Mouse (Mus musculus) lung, embryonic 16.5 days (tissue): ENCODE results near the gene Arfgap2. TPM values are rescaled to one million over a fixed set of nuclear protein-coding genes. Genes with fewer than 3 reads are reported as not detected.

Source experiments
- ATAC-seq: fragments of 200-750 bp; cut with Nextera tagmentation; 2 replicates; pipeline ENCODE4 v1.8.0; 2017; ENCODE audit warnings: low read depth, mild to moderate bottlenecking, moderate library complexity
- H3K27ac ChIP-seq: fragments of 300-500 bp; sonication (generic); 2 replicates; pipeline ENCODE4 v1.5.1; 2014; ENCODE audit warnings: mild to moderate bottlenecking, control low read depth, low read length
- H3K27me3 ChIP-seq: fragments of 300-500 bp; sonication (generic); 2 replicates; pipeline ENCODE4 v1.6.1; 2014; ENCODE audit warnings: low read depth, low read length, mixed read lengths; ENCODE audit not compliant: control insufficient read depth, insufficient read depth
- H3K36me3 ChIP-seq: fragments of 300-500 bp; sonication (generic); 2 replicates; pipeline ENCODE4 v1.6.1; 2014; ENCODE audit warnings: low read length; ENCODE audit not compliant: control insufficient read depth, insufficient read depth
- H3K4me1 ChIP-seq: fragments of 300-500 bp; sonication (generic); replicated peaks from 2 replicates; pipeline ENCODE4 v1.6.1; 2014; ENCODE audit warnings: low read length, mixed read lengths; ENCODE audit not compliant: control insufficient read depth, insufficient read depth
- H3K4me2 ChIP-seq: fragments of 300-500 bp; sonication (generic); 2 replicates; pipeline ENCODE4 v1.6.1; 2014; ENCODE audit warnings: low read depth, low read length, control low read depth
- H3K4me3 ChIP-seq: fragments of 300-500 bp; sonication (generic); 2 replicates; pipeline ENCODE4 v1.5.1; 2014; ENCODE audit warnings: mild to moderate bottlenecking, low read length, control low read depth
- H3K9ac ChIP-seq: fragments of 300-500 bp; sonication (generic); 2 replicates; pipeline ENCODE4 v1.6.1; 2014; ENCODE audit warnings: low read length, control low read depth
- H3K9me3 ChIP-seq: fragments of 300-500 bp; sonication (generic); 2 replicates; pipeline ENCODE4 v1.6.1; 2016; ENCODE audit warnings: low read length; ENCODE audit not compliant: control insufficient read depth
- WGBS: fragments of 180-500 bp; shearing (Covaris S2); extraction: QIAGEN DNeasy Blood & Tissue Kit; methylation state at CpG from one replicate; pipeline ENCODE4 v1.1.7; 2014; 5-methylcytosine and 5-hydroxymethylcytosine counted together
- polyA plus RNA-seq: library from polyadenylated mRNA; unstranded; fragments of >200 nt; fragmentation: Nextera tagmentation; extraction: Ambion mirVana; gene quantifications from 2 replicates; pipeline ENCODE4 v1.2.1, GENCODE M21; 2015

Gene Arfgap2
- polyA plus RNA-seq, 1 experiment from 2014 or later, result 89.8 TPM

DNA sequence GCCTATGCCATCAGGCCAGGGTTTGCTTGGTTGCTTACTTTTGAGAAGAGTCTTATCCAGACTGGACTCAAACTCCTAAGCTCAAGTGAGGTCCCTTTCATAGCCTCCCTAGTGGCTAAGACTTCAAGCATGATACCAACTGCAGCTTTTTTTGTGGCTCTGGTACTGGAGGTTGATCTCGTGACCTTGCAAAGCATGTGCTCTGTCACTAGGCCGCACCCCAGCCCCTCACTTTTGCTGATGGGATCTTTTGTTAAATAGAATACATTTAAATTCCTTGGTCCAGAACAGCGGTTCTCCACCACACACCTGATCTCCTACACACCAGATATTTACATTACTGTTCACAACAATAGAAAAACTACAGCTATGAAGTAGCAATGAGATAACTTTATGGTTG lies 29.5 kb downstream of the Arfgap2 start:
- no peak for ATAC-seq
- Histone ChIP-seq H3K4me2 (no peak overlapping the region), H3K4me3 (no peak overlapping the region), H3K9ac (no peak overlapping the region), H3K4me1 (peaks cover 12% of the 10 kb centered on the region), H3K27me3 (no peaks in the 10 kb centered on the region), H3K36me3 (no peaks in the 10 kb centered on the region), H3K9me3 (no peaks in the 10 kb centered on the region), H3K27ac (no peak overlapping the region)
- WGBS, result 83% methylated on average over 3 of the region's 3 CpGs

- H3K4me1 ChIP-seq, result peaks cover 10% of the 10 kb centered on the region
- no peak overlapping the region for H3K4me2 ChIP-seq
- no peak overlapping the region for H3K4me3 ChIP-seq
- H3K9ac ChIP-seq, result no peak overlapping the region
- no peaks in the 10 kb centered on the region for H3K36me3 ChIP-seq
- no peak overlapping the region for H3K27ac ChIP-seq
- H3K27me3 ChIP-seq, result no peaks in the 10 kb centered on the region
- no peaks in the 10 kb centered on the region for H3K9me3 ChIP-seq
- no peak for ATAC-seq
- 85% methylated on average over 5 of the region's 5 CpGs for WGBS
These were observed 31.1 kb downstream of the Arfgap2 start for GRCm38 (mm10) chr2:91295895-91296294.

DNA sequence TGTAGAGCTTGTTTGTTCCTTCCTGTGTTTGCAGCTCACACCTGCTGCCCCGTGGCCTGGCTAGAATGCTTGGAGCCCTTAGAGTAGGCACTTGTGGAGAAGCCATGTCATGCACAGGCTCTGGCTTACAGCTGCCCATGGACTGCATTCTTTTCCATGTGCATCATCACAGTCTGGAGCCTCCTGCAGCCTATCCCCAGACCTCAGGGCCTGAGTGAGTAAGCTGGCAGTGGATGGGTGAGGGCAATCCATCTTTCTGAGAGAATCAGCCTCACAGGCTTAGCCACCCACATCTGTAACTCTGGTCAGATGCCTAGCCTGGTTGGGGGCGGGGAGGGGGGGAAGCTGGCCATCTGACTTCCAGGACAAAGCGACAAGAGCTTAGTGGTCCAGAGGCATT lies 34.4 kb downstream of the Arfgap2 start:
- H3K27ac ChIP-seq, result no peak overlapping the region
- 36% methylated on average over 3 of the region's 3 CpGs for WGBS
- no peak overlapping the region for H3K9ac ChIP-seq
- no peak overlapping the region for H3K4me3 ChIP-seq
- no peaks in the 10 kb centered on the region for H3K4me1 ChIP-seq
- H3K36me3 ChIP-seq, result no peaks in the 10 kb centered on the region
- H3K4me2 ChIP-seq, result no peak overlapping the region
- peak; percentile 80 for ATAC-seq
- H3K9me3 ChIP-seq, result no peaks in the 10 kb centered on the region
- H3K27me3 ChIP-seq, result no peaks in the 10 kb centered on the region

DNA sequence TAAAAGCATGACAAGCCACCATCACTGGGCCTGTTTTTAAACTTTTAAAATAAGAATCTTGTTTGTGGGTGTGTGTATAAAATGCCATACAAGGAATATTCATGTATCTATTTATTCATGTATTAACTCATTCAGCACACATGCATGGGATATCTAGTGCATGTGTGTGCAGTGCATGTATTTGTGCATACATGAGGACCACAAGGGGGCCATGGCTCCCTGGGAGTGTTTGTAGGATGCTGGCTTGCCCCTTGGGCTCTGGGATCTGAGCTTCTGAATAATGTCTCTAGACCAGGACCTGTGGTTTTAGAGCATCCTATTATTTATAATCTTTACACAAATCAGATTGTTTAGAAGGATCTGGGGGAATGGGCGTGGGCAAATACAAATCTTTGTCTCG lies 36.0 kb downstream of the Arfgap2 start:
- ATAC-seq, result no peak
- Histone ChIP-seq H3K4me1 (no peaks in the 10 kb centered on the region), H3K4me3 (no peak overlapping the region), H3K4me2 (no peak overlapping the region), H3K27ac (no peak overlapping the region), H3K9ac (no peak overlapping the region), H3K27me3 (no peaks in the 10 kb centered on the region), H3K9me3 (no peaks in the 10 kb centered on the region), H3K36me3 (no peaks in the 10 kb centered on the region)
- WGBS, result 91% methylated on average over 2 of the region's 2 CpGs

- ATAC-seq, result no peak
- no peak overlapping the region for H3K27ac ChIP-seq
These were observed 37.1 kb downstream of the Arfgap2 start for GRCm38 (mm10) chr2:91301836-91302235.

DNA sequence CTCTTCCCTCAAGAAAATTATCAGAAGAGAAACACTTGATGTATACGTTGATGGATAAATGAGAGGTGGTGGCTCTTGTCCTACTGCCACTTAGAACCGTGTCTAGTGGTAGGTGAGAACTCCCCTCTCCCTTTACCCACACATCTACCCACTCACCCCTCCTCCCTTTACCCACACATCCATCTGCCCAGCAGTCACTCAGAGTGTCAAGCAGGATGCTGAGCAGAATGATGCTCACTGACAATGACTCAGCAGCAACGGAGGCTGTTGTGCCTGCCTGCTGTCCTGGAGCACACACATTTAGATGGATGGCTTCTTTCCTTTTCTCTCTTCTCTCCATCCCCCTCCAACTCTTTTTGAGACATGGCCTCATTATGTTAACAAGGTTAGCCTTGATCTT lies 38.1 kb downstream of the Arfgap2 start:
- WGBS, result 38% methylated on average over 3 of the region's 3 CpGs
- no peak overlapping the region for H3K4me2 ChIP-seq
- H3K4me3 ChIP-seq, result no peak overlapping the region
- ATAC-seq, result no peak
- H3K9ac ChIP-seq, result no peak overlapping the region
- no peaks in the 10 kb centered on the region for H3K4me1 ChIP-seq
- no peak overlapping the region for H3K27ac ChIP-seq
- no peaks in the 10 kb centered on the region for H3K9me3 ChIP-seq
- no peaks in the 10 kb centered on the region for H3K36me3 ChIP-seq
- H3K27me3 ChIP-seq, result no peaks in the 10 kb centered on the region

More at GRCm38 (mm10) chr2:91301836-91302235, 37.1 kb downstream of the Arfgap2 start:
- Histone ChIP-seq H3K4me2 (no peak overlapping the region), H3K9me3 (no peaks in the 10 kb centered on the region), H3K4me3 (no peak overlapping the region), H3K36me3 (no peaks in the 10 kb centered on the region), H3K4me1 (no peaks in the 10 kb centered on the region), H3K9ac (no peak overlapping the region), H3K27me3 (no peaks in the 10 kb centered on the region)
- WGBS, result 55% methylated on average over 2 of the region's 2 CpGs

DNA sequence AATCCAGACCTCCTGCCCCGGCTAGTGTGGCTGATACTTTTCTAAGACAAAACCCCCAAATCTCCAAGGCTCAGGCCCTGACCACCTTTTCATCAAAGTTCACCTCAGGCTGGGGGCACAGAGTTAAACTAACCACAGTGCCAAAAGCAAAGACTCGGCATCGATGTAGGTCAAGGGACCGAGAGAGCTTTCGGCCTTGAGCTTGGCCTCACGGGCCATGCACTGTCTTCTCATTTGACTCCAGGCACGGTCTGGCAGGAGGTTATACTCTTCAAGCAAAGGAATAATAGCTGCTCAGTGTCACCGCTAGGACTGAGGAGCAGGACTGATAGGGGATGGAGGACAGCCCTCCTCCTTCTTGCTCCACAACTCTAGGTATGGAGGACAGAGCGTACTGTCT lies 41.2 kb downstream of the Arfgap2 start:
- H3K27me3 ChIP-seq, result no peaks in the 10 kb centered on the region
- H3K27ac ChIP-seq, result no peak overlapping the region
- H3K4me3 ChIP-seq, result no peak overlapping the region
- no peak overlapping the region for H3K4me2 ChIP-seq
- no peaks in the 10 kb centered on the region for H3K9me3 ChIP-seq
- no peaks in the 10 kb centered on the region for H3K4me1 ChIP-seq
- no peak overlapping the region for H3K9ac ChIP-seq
- H3K36me3 ChIP-seq, result no peaks in the 10 kb centered on the region
- 94% methylated on average over 9 of the region's 9 CpGs for WGBS
- no peak for ATAC-seq

DNA sequence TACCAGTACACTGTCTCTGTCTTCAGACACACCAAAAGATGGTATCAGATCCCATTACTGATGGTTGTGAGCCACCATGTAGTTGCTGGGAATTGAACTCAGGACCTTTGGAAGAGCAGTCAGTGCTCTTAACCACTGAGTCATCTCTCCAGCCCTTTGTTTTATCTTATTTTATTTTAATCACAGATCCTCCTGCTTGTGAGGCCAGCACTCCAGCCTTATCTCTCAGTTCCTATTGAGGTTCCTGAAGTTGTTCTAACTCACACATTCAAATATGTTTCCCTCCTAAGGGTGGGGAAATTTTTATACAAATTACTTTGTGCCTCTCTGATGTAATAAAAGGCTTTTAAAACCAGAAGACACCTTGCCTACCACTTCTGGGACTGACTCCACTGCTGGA lies 41.8 kb downstream of the Arfgap2 start:
- no peak overlapping the region for H3K27ac ChIP-seq
- no peak for ATAC-seq
- H3K27me3 ChIP-seq, result no peaks in the 10 kb centered on the region
- H3K9ac ChIP-seq, result no peak overlapping the region
- H3K4me2 ChIP-seq, result no peak overlapping the region
- no peak overlapping the region for H3K4me3 ChIP-seq
- H3K36me3 ChIP-seq, result no peaks in the 10 kb centered on the region
- no peaks in the 10 kb centered on the region for H3K9me3 ChIP-seq
- H3K4me1 ChIP-seq, result no peaks in the 10 kb centered on the region

DNA sequence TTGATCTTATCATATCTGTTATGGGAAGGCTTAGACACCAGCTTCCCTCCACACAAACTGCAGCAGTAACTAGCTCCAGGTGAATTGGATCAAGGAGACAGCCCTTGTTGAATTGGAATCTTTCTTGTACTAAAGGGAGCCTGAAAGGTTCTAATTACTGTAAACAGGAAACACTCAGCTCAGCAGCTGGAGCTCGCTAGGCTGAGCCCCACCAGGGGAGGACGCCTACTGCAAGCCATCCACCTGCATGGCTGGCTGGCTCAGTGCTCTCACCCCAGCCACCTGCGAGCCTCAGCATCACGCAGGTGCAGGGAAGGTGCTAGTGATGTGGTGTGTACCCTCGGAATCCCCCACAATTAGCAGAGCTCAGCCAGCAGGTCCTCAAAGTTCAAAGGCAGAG lies 43.9 kb downstream of the Arfgap2 start:
- 35% methylated on average over 5 of the region's 5 CpGs for WGBS
- H3K9me3 ChIP-seq, result no peaks in the 10 kb centered on the region
- H3K4me2 ChIP-seq, result no peak overlapping the region
- peaks cover 11% of the 10 kb centered on the region for H3K4me1 ChIP-seq
- no peak overlapping the region for H3K27ac ChIP-seq
- no peaks in the 10 kb centered on the region for H3K36me3 ChIP-seq
- H3K27me3 ChIP-seq, result no peaks in the 10 kb centered on the region
- no peak overlapping the region for H3K4me3 ChIP-seq
- no peak overlapping the region for H3K9ac ChIP-seq
- ATAC-seq, result no peak

DNA sequence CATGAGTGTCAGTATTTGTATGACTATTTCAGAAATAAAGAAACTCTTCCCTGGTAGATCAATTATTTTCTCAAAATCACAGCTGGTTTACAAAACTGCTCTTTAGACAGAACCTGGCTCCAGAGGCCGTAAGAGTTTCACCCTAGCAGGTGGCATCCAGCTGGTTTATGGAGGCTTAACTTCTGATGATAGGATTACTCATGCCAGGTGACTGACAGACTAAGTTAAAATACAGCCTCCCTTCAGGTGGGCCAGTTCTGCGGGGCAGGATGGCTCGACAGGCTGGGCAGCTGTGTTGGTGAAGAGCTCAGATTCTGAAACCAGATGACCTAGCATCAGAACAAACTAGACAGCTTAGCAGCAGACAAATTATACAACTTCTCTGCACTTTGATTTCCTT lies 44.8 kb downstream of the Arfgap2 start:
- Histone ChIP-seq H3K27ac (no peak overlapping the region), H3K9me3 (no peaks in the 10 kb centered on the region), H3K4me1 (peaks cover 11% of the 10 kb centered on the region), H3K4me3 (no peak overlapping the region), H3K9ac (no peak overlapping the region), H3K27me3 (no peaks in the 10 kb centered on the region), H3K4me2 (no peak overlapping the region), H3K36me3 (no peaks in the 10 kb centered on the region)
- WGBS, result 68% methylated on average over 3 of the region's 3 CpGs
- no peak for ATAC-seq
